Mouse (Mus musculus) adipose tissue, adult 10 weeks (tissue): ENCODE results near the gene Cfap57. TPM values are rescaled to one million over a fixed set of nuclear protein-coding genes. Genes with fewer than 3 reads are reported as not detected.

Experiments used
- polyA plus RNA-seq: library from polyadenylated mRNA; stranded (reverse); fragments of 350-450 nt; fragmentation: Illumina TruSeq; extraction: RNeasy Lipid Tissue Mini Kit (QIAGEN cat#74804); gene quantifications from one replicate; pipeline ENCODE4 v1.2.3, GENCODE M21; 2014; ENCODE audit warnings: low read depth, low replicate concordance

Cfap57 gene
- 3.2 TPM for polyA plus RNA-seq

GRCm38 (mm10) chr4:118620279-118620966 is at the start of gene Cfap57, which contains the start of gene Ebna1bp2:
Cfap57 (minus strand) TSS chr4:118620777.
Ebna1bp2 (plus strand) TSS chr4:118620799.

GRCm38 (mm10) chr4:118658652-118659051 is 38.1 kb upstream of the Cfap57 start, which contains the start of gene Olfr62:
Olfr62 (plus strand) TSS chr4:118658952.

GRCm38 (mm10) chr4:118543592-118544260 is 76.9 kb downstream of the Cfap57 start, which contains the start of gene Tmem125:
Tmem125 (minus strand) TSS chr4:118544044.

GRCm38 (mm10) chr4:118526408-118527334 is 93.9 kb downstream of the Cfap57 start, which contains the start of gene 2610528J11Rik:
2610528J11Rik (plus strand) TSS chr4:118526999.

Other genes with a start within 250 kb of the Cfap57 start
- gene Szt2, start 211.5 kb downstream of the Cfap57 start, polyA plus RNA-seq: 17.6 TPM
- gene Med8, start 211.4 kb downstream of the Cfap57 start, polyA plus RNA-seq: 52.9 TPM
- gene Elovl1, start 192.7 kb downstream of the Cfap57 start, polyA plus RNA-seq: 60.1 TPM
- gene Cdc20, start 183.4 kb downstream of the Cfap57 start, polyA plus RNA-seq: 6.7 TPM
- gene Mpl, start 163.3 kb downstream of the Cfap57 start, polyA plus RNA-seq: not detected
- gene Tie1, start 130.7 kb downstream of the Cfap57 start, polyA plus RNA-seq: 22.7 TPM
- 24.2 TPM for gene 2610528J11Rik, start 93.8 kb downstream of the Cfap57 start, polyA plus RNA-seq
- 12.2 TPM for gene Tmem125, start 76.7 kb downstream of the Cfap57 start, polyA plus RNA-seq
- 50.1 TPM for gene Ebna1bp2, start within 50 bp of the Cfap57 start, polyA plus RNA-seq
- not detected for gene Olfr62, start 38.2 kb upstream of the Cfap57 start, polyA plus RNA-seq
- not detected for gene Olfr1342, start 72.0 kb upstream of the Cfap57 start, polyA plus RNA-seq
- gene Olfr1341, start 82.7 kb upstream of the Cfap57 start, polyA plus RNA-seq: 0.16 TPM
- gene Olfr1340, start 99.4 kb upstream of the Cfap57 start, polyA plus RNA-seq: not detected
- not detected for gene Olfr1339, start 111.4 kb upstream of the Cfap57 start, polyA plus RNA-seq
- 2.2 TPM for gene Olfr1338, start 138.0 kb upstream of the Cfap57 start, polyA plus RNA-seq
- not detected for gene Olfr1337, start 161.8 kb upstream of the Cfap57 start, polyA plus RNA-seq
- gene Olfr1335, start 189.2 kb upstream of the Cfap57 start, polyA plus RNA-seq: not detected
- gene Olfr1333, start 215.5 kb upstream of the Cfap57 start, polyA plus RNA-seq: not detected
- not detected for gene Olfr1331, start 243.9 kb upstream of the Cfap57 start, polyA plus RNA-seq